Mouse (Mus musculus) urinary bladder, postnatal 36 days (tissue): Measurements from ENCODE around the gene Myo10.

ENCODE experiments used
- DNase-seq, 2 experiments: peaks; one replicate each; pipeline ENCODE4 v3.0.0; 2022; ENCODE audit warnings: low spot score in 2 of 2, mixed read lengths in 1 of 2

Gene Myo10

DNA sequence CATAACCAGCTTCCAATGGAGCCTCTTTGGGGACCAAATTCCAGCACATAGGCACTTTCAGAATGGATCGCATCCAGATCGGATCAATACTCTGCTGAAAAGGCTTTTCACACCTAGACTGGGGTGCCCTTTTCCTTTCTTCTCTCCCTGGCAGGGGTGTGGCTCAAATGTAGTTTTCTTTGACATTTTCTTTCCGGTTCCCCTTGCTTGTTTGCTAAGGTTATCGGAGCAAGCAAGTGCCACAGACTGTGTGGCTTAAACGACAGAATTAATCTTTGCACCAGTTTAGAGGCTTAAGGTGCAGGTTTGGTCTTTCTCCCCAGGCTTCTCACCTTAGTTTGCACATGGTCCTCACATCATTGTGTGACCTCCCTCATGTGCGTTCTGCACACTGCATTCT, 11.1 kb upstream of the Myo10 start:
- DNase-seq = no peak

DNA sequence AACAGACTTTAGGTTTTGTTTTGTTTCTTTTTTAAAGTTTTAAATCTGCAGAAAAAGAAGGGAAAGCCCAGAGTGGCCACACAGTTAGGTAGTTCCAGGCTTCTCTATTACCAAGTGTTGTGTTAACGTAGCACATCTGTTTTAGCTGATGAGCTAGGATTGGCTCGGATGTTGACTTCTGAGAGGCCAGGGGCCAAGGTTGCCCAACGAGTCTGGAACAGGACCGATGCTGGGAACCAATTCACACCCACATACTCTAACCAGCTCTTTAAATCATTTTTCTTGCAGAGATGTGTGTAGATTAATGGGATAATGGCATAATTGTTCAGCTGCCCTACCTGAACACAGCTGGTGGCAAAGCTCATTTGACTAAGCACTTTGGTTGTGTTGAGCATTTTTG, 1.8 kb upstream of the Myo10 start:
- no peak for DNase-seq

DNA sequence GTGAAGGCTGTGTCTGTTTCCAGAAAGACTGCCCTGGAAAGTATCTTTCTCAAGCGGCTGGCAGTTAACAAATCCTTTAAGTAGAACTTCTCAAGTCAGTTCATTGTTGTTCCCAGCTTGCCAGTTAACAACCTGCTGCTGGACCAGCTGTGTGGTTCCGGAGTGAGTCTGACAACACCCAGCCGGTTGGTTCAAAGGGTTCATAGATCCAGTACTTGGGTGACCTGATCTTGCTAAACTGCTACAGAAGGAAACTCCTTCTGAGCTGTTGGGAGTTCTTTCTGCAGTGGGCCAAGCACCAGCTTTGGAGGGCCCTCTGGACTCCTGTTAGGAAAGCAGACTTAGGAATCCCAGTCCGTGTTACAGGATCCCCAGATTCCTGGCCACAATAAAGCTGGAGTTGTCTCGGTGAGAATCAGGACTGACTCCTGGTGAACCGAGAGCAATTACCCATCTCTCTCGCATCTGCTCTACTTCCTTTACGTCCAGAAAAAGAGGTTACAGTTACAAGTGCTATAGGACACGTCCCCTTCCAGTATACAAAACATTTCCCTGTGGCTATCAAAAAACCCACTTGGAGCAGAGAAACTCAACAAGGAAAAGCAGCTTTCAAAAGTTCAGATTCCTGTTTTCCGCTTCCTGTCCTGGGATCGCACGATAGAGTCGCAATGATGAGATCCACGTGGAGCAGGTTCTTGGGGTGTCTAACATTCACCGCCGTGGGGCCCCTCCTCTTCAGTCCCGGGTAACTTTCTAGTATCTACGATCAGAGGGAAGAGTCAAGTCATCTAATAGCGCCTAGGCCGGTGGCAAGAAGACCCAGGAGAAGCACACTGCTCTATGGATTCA, 750 bp upstream of the Myo10 start:
- DNase-seq = no peak

DNA sequence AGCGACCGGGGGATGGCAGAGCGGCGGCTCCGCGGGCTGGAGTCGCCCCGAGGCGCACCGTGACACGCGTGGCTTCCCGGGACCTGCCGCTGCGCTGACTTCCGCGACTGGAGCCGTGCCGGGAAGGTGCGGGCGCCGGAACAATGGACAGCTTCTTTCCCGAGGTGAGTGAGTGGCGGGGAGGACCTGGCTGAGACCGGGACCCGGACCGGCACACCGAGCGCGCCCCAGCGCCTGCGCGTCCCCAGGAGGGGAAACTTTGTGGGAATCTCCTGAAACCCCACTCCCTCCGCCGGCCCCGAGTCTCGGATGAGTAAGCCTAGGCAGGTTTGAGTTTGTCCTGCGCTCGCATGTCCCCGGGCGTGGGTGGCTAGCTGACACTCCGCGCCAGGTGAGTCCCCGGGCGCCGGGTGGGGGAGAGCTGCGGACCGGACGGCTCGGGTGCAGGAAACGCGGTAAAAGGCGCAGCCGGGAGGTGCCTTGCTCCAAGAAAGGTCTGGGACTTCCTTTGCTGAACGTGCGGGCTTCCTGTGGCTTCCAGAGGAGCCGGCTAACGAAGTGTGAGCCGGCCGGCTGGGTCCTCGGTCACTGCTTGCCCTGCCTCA, 644 bp downstream of the Myo10 start:
- DNase-seq = peak; percentile 50 to 65

DNA sequence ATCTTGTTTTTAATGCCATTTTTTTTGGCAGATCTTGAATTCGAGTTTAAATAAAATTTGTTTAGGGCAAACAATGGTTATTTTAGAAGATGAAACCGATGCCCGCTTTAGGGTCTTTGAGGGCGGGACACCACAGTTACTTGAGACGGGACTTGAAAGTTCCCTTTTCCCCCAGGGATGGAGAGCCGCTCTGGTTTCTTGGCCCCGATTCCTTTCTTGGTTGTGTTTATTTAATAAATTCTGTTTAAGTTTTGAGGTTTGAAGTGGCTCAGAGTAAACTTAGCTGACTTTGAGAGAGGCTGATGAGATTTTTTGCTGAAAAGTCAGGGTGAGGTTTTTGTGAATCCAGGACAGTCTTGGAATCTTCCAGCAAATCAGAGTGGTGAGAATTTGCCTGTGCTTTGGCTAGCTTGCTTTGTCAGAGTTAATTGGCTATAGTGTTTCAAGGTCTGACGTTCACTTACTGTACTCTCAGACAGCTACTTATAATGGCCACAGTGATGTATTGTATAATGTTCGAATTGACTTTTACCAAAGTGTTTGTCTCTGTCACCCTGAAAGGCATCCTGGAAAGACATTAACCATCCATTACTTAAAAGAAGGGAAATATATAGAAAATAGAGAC, 1.3 kb downstream of the Myo10 start:
- no peak for DNase-seq

DNA sequence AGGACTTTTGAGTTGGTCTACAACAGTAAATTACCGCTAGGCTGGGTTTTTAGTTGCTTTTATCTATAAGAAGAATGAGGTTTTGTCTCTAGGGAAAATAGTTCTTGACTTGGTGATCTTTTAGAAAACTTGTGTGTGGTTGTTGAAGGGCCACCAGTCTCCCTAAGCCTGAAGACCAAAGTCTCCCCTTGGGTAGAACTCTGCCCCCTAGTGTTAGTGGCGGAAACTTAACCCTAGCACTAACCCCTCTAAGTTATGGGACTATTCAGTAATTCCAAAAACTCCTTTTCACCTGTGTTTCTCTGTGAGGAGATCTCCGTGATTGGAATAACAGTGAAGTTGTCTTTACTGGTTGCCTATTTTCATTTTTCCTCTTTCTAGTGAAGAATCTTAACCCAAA, 1.9 kb downstream of the Myo10 start:
- no peak for DNase-seq

DNA sequence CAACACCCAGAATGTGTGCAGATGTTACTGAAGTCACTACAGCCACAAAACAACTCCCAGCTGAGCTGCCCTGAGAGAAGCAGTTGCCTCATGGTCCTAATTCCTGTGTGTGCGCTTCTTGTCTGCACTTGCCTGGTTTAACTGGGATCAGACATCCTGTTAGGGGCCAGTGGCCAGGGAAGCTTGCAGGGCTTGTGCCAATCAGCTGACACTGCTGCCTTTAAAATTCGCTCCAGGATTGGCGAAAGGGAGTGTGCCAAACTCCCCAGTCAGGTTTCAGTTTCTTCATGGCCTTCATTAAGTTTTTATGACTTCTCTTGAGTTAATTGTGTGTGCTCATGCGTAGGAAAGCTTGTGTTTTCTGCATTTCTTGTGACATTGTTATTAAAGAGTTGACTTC, 3.1 kb downstream of the Myo10 start:
- peak in 1 of 2 experiments; percentile 59 for DNase-seq

DNA sequence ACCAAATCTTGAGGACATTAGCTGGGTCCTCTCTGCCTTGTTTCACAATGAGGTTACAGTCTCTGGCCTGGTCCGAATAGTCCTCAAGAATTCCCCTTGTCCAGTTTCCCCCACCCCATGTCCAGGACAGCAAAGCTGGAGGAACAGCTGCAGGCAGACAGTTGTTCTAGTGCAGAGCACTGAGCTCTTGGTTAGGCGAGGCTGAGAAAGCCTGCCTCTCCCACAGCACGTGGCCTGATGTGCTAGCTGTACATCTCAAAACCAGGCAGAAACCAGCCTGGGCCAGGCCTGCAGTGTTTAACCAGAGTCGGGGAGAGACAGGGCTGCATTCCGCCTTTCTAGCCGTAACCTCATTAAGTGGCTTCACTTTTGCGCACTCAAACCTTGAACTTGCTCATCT, 4.7 kb downstream of the Myo10 start:
- no peak for DNase-seq

DNA sequence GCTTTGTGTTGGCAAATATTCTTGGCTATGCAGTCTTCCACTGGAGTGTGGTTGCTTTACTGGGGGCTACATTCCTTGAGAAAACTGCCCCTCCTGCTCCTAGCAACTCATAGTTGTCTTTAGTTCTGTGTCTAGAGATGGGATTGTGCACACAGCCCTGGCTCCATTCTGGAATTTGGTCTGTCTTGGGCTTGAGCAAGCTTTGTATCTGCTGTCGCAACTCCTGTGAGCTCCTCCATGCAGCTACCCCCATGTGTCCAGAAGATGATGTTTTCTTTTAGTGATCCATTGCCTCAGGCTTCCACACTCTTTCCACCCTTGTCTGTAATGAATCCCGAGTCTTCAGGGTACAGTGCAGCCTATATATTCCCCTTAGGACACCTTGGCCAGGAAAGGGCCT, 5.9 kb downstream of the Myo10 start:
- no peak for DNase-seq

DNA sequence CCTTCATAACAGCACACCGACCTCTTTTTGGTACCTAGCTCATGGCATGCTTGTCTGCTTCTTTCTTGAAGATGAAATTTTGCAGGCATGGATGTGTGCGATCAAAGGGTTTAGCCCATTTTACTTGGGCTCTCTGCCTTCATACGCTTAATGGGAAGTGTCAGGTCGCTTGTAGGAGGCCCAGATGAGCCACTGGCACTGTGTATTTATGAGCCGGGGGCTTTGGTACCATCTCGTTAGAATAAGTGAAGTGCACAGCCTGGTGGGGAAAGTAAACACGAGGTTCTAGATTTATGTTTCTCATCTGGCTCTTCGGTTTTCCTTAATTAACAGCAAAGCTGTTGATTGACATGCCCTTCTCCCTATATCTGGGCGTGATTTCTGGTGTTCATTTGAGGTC, 8.4 kb downstream of the Myo10 start:
- no peak for DNase-seq

DNA sequence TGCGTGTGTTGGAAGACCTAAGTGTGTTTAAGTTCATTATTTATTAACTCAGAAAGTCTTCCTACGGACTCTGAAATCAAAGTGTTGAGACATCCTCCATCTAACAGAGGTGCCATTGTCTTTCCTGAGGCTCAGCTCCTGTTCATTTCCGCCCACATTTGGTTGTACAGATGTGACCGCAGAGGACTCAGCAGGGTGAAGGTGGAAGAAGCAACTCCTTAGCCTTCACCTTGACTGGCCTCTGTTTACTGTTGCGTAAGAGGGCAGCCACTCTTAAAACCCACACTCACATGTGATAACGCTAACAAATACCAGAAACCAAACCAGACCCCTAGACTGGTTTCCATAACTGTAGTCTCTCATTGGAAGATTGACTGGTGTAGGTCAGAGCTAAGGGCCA, 9.0 kb downstream of the Myo10 start:
- DNase-seq = no peak

DNA sequence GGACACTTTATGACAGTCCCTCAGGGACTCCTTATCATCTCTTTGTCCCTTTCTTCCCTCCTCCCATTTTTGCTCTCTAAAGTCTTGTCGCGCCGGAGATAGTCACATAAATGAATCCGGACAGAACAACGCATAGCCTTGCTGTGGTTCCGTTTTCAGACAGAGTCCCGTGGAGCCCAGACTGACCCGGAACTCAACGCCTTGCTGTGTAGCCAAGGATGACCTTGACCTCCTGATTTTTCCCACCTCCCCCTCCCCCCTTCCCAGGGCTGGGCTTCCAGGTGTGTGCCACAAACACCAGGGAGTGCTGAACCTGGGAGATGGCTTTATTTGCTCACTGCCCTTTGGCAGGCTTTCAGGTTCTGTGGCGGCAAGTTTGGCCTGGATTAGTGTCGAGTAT, 10.6 kb downstream of the Myo10 start:
- DNase-seq = no peak

DNA sequence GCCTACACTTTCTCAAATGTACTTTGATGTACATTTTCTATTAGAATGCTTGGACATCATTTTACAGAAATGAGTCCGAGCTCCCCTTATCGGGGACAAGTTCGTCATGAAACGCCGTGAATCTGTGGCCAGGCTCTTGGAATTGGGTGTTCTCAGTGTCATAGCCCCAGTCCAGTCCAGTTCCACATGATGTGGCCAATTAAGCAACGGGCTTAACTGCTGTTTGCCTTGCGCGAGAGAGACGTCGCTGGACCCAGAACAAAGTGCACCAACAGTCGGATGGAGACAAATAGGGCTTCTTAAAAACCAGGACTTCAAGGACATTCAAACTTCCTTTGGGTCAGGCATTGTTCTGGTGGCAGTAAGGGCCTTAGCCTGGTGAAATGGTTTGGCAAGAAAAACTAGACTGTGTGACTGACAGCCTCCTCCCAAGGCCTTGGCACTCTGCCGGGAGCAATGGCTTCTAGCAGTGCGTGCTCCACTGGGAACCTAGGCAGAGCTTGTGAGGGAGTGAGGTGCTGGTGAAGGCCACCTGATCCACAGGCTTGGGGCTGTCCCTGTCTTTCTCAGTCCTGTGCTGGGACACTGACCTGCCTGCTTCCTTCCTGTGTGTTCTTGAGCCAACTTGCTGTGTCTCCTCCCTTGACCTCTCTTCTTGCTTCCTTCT, 11.5 kb downstream of the Myo10 start:
- DNase-seq = peak in 1 of 2 experiments; percentile 62

DNA sequence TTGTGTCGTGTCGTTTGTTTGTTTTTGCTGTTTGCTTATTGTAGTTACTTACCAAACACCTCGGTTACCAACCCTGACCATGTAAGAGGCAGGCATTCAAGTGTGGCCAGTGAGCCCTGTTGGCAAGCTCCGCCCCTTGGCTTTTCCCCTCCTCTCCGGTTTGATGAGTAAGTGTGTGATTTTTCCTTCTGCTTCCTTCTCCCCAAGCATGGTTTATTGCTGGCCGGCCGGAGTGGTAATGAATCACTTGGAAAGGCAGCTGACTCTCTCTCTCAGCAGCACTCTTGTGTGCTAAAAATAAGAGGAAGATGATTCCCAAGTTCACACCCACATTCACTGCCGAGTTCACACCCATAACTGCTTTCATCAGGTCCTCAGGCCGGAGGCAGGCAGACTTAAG, 15.4 kb downstream of the Myo10 start:
- peak; percentile 58 to 76 for DNase-seq

DNA sequence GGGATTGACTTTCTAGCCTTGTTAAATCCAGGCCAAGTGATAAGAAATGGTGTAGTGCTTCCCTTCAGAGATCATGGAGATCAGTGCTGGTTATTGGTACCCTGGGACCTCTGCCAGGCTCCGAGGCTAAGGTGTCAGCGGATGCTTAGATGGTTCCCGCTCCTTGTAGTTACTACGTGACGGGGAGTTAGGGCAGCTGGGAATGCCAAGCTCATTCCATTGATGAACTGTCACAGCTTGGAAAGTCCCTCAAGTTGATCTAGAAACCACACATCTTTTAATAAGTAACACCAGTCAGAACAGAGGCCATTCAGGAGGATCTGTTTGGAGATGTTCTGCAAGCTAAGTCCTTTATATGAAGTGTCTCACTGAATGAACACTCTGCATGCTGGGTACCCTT, 16.9 kb downstream of the Myo10 start:
- no peak for DNase-seq

DNA sequence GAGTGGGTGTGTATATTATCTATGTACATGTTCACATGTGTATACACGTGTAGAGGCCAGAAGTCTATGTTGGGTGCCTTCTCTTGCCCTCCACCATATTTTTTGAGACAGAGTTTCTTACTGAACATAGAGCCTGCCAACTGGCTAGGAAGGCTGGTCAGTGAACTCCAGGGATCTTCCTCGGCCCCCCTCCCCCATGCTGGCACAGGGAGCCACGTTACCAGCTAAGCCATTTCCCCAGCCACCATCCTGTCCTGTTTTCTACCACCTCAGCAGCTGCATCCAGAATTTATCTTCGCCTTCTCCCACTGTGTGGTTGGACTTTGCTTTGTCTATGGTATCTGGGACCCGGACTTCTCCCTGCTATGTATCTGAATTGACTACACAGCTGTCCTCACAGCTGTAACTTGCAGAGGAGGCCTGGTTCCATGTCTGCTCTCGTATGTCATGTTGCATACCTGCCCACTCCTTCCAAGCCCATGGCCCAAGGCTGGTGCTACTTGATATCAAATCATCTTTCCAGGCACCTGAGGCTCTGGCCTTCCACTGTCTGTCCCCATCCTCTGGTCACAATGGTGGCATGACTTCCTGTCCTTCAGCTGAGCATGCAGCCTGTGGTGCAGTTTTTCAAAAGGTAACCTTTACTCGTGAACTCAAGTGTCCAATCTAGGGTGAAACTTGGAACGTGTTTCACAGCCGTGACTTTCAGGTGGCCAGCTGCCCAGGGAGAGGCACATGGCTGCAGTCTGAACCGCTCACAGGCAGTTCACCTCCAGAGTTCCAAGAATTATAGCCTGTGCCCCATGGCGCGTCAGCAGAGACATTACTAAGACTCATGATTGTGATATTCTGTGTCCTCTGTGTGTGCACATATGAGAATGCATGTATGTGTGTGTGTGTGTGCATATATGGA, 18.8 kb downstream of the Myo10 start:
- DNase-seq = no peak

DNA sequence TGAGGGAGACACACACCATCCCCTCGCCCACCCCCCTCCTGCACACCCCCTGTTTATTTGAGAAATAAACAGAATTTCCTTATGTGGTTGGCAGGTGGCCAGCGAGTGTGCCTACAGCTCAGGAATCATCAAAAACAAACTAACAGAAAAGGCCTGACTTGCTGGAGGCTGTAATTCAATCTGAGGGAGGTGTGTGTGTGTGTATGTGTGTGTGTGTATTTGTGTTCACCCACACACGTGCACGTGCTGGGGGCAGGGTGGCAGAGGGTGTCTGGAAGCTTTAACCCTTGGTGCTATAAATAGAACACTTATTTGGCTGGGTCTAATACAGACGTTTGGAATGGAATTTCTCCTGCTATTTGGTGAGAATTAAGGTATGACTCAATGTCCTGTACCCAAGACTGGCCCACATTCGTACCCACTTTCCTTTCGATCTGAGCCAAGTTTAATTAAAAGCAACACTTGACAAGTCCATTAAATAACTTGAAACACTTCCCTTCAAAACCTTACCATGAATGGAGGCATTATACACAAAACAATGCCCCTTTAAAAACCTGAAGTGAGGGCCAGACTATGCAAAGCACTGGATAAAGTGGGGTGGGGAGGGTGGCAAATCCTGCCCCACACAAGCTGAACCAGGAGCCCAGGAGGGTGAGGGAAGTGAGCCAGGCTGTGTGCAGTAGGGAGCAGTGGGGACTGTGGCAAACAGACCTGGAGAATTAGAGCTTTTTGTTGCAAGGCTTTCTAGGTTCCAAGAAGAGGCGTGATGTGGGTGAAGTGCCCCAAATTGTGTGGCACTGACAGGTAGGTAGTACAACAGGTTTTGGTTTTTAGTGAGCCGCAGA, 20.1 kb downstream of the Myo10 start:
- no peak for DNase-seq

DNA sequence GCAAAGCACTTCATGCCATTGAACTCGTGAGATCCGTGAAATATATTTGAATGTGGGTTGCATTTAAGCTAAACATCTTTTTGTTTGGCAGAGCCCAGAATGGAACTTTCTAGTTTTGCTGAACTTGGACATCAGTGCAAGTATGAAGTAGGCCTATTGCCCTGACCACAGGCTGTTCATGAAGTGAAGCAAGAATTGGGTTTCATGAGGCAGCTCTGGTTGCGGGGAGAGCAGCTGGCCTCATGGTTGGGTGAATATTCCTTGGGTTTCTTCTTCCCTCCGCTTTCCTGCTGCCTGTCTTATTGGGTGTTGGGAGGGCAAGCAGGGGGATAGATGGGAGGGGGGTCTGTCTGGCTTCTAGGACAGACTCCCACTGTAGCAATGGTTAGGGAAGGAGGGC, 23.5 kb downstream of the Myo10 start:
- no peak for DNase-seq

DNA sequence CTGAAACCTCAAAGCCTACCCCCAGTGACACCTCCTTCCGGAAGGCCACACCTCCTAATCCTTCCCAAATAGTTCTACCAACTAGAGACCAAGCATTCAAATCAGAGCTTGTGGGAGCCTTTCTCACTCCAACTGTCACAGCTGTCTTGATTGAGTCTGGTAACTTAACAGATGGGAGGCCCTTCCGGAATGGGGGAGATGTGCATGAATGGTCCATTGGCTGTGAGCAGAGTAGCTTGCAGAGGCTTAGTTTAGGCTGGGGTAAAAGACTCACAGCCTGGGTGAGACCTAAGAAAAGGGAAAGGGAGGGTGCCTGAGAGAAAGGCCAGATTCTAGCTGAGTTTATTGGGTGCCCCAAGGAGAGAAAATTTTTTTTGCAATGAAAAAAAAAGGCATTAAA, 26.0 kb downstream of the Myo10 start:
- no peak for DNase-seq

DNA sequence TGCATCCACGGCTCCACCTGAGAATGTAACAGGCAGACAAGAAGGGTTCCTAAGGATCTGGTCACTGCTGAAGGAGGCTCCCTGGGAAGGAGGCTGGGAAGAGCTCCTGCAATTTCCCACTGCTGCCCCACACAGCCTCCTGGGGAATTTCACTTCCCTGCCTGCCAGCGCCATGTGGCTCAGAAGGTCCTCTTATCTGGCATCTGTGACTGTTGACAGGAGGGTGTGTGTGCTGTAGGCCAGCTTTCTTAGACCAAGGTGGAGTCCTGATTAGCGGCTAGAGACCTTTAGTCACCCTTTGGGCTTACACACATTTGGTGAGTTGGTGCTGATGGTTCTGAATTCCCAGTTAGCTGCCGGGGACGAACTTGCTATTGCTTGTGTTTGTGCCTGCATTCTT, 28.0 kb downstream of the Myo10 start:
- peak; percentile 23 to 31 for DNase-seq

DNA sequence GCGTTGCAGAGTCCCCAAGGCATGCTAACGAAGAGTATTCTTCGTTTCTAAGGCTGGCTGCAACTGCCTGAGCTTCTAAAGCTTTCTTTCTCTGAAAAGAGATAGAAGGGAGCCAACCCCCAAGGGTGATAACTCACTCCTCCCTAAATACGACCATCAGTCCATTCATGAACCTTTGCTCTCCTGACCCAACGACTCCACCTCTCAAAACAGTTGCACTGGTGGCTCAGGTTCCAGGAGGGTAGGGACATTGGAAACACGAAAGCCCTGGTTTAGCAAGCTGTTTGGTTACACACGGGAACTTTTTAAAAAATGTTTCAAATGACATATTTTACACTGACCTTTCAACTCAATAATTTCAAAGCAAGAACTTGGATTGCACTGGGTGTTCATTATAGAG, 29.5 kb downstream of the Myo10 start:
- DNase-seq = no peak
